Mouse (Mus musculus) midbrain, embryonic 15.5 days (tissue): ENCODE data around the gene Vps9d1. TPM values are rescaled to one million over a fixed set of nuclear protein-coding genes. Genes with fewer than 3 reads are reported as not detected.
"Not testable (repeated sequence)": the region's sequence is repeated elsewhere in the genome, so short reads cannot be mapped to it uniquely, and the experiment has no call there.

Experiments used
- ATAC-seq: fragments of 200-750 bp; cut with Nextera tagmentation; replicated peaks from 2 replicates; pipeline ENCODE4 v1.8.0; 2017; ENCODE audit warnings: moderate TSS enrichment
- H3K27ac ChIP-seq: fragments of 300-500 bp; sonication (generic); 2 replicates; pipeline ENCODE4 v1.5.1; 2015; ENCODE audit warnings: mild to moderate bottlenecking, inconsistent platforms
- H3K27me3 ChIP-seq: fragments of 300-500 bp; sonication (generic); replicated peaks from 2 replicates; pipeline ENCODE4 v1.6.1; 2015; ENCODE audit warnings: inconsistent platforms
- H3K36me3 ChIP-seq: fragments of 300-500 bp; sonication (generic); replicated peaks from 2 replicates; pipeline ENCODE4 v1.6.1; 2015; ENCODE audit warnings: inconsistent platforms
- H3K4me1 ChIP-seq: fragments of 300-500 bp; sonication (generic); 2 replicates; pipeline ENCODE4 v1.6.1; 2015; ENCODE audit warnings: inconsistent platforms
- H3K4me2 ChIP-seq: fragments of 300-500 bp; sonication (generic); 2 replicates; pipeline ENCODE4 v1.6.1; 2015; ENCODE audit warnings: inconsistent platforms, mild to moderate bottlenecking, moderate library complexity
- H3K4me3 ChIP-seq: fragments of 300-500 bp; sonication (generic); 2 replicates; pipeline ENCODE4 v1.5.1; 2015; ENCODE audit warnings: mild to moderate bottlenecking, inconsistent platforms
- H3K9ac ChIP-seq: fragments of 300-500 bp; sonication (generic); 2 replicates; pipeline ENCODE4 v1.6.1; 2015; ENCODE audit warnings: mild to moderate bottlenecking, inconsistent platforms
- H3K9me3 ChIP-seq: fragments of 300-500 bp; sonication (generic); 2 replicates; pipeline ENCODE4 v1.6.1; 2016; ENCODE audit warnings: inconsistent platforms
- WGBS: fragments of 180-500 bp; shearing (Covaris S2); methylation state at CpG from one replicate; pipeline ENCODE4 v1.1.7; 2015; ENCODE audit warnings: mixed read lengths; 5-methylcytosine and 5-hydroxymethylcytosine counted together
- polyA plus RNA-seq: library from polyadenylated mRNA; unstranded; fragments of >200 nt; fragmentation: Nextera tagmentation; extraction: Ambion mirVana; gene quantifications from 2 replicates; pipeline ENCODE4 v1.2.1, GENCODE M21; 2015

Gene Vps9d1
- polyA plus RNA-seq, 1 experiment from 2014 or later = 69.9 TPM

GRCm38 (mm10) chr8:123233300-123233699 is 20.8 kb downstream of the Vps9d1 start:
- no peak overlapping the region for H3K27ac ChIP-seq
- no peaks in the 10 kb centered on the region for H3K9me3 ChIP-seq
- H3K36me3 ChIP-seq = peaks cover 8% of the 10 kb centered on the region; the same call in 1 of the 2 replicates
- H3K4me3 ChIP-seq = no peak overlapping the region
- 56% methylated on average over 13 of the region's 13 CpGs for WGBS
- H3K27me3 ChIP-seq = peaks cover 13% of the 10 kb centered on the region; the same call in 1 of the 2 replicates
- ATAC-seq = no peak
- no peak overlapping the region for H3K9ac ChIP-seq
- peaks cover 21% of the 10 kb centered on the region for H3K4me1 ChIP-seq
- no peak overlapping the region for H3K4me2 ChIP-seq

- peaks cover 21% of the 10 kb centered on the region for H3K4me1 ChIP-seq
- peaks cover 14% of the 10 kb centered on the region; the same call in 1 of the 2 replicates for H3K36me3 ChIP-seq
- H3K27me3 ChIP-seq = peaks cover 13% of the 10 kb centered on the region; the same call in 1 of the 2 replicates
- H3K27ac ChIP-seq = no peak overlapping the region
- no peak overlapping the region for H3K4me2 ChIP-seq
- WGBS = 48% methylated on average over 7 of the region's 7 CpGs
- no peak overlapping the region for H3K9ac ChIP-seq
- ATAC-seq = no peak
- no peak overlapping the region for H3K4me3 ChIP-seq
- no peaks in the 10 kb centered on the region for H3K9me3 ChIP-seq
Measured at GRCm38 (mm10) chr8:123232553-123232952, 21.6 kb downstream of the Vps9d1 start.

- Histone ChIP-seq H3K9me3 (no peaks in the 10 kb centered on the region), H3K27me3 (peaks cover 9% of the 10 kb centered on the region; the same call in 1 of the 2 replicates), H3K4me3 (no peak overlapping the region), H3K4me2 (no peak overlapping the region), H3K4me1 (peaks cover 21% of the 10 kb centered on the region), H3K27ac (no peak overlapping the region), H3K36me3 (peaks cover 17% of the 10 kb centered on the region; the same call in 1 of the 2 replicates), H3K9ac (no peak overlapping the region)
- ATAC-seq = no peak
- WGBS = 60% methylated on average over 5 of the region's 5 CpGs
Measured at GRCm38 (mm10) chr8:123231742-123232141, 22.4 kb downstream of the Vps9d1 start.

GRCm38 (mm10) chr8:123230326-123230725 is 23.8 kb downstream of the Vps9d1 start:
- peaks cover 17% of the 10 kb centered on the region; the same call in 1 of the 2 replicates for H3K36me3 ChIP-seq
- not testable (repeated sequence) for H3K4me2 ChIP-seq, H3K9ac ChIP-seq, H3K9me3 ChIP-seq, H3K27me3 ChIP-seq, ATAC-seq, H3K27ac ChIP-seq, H3K4me3 ChIP-seq
- peaks cover 18% of the 10 kb centered on the region for H3K4me1 ChIP-seq
- WGBS = 89% methylated on average over 11 of the region's 11 CpGs

- no peaks in the 10 kb centered on the region for H3K9me3 ChIP-seq
- peaks cover 17% of the 10 kb centered on the region; the same call in 1 of the 2 replicates for H3K36me3 ChIP-seq
- no peak overlapping the region for H3K4me3 ChIP-seq
- no peak for ATAC-seq
- H3K9ac ChIP-seq = no peak overlapping the region
- H3K27me3 ChIP-seq = no peaks in the 10 kb centered on the region
- WGBS = 100% methylated on average over 1 of the region's 1 CpGs
- peaks cover 17% of the 10 kb centered on the region for H3K4me1 ChIP-seq
- H3K27ac ChIP-seq = no peak overlapping the region
- no peak overlapping the region for H3K4me2 ChIP-seq
Measured at GRCm38 (mm10) chr8:123228416-123228815, 25.7 kb downstream of the Vps9d1 start.

- peak within 1 kb of the TSS; percentile 80 for H3K4me3 ChIP-seq
- H3K4me1 ChIP-seq = peaks cover 17% of the 10 kb centered on the region
- ATAC-seq = peak; percentile 93
- H3K27ac ChIP-seq = peak within 1 kb of the TSS; percentile 89
- 4% methylated on average over 55 of the region's 59 CpGs for WGBS
- peak within 1 kb of the TSS; percentile 88 for H3K4me2 ChIP-seq
- H3K27me3 ChIP-seq = no peaks in the 10 kb centered on the region
- peaks cover 15% of the 10 kb centered on the region; the same call in 1 of the 2 replicates for H3K36me3 ChIP-seq
- peak within 1 kb of the TSS; percentile 80 for H3K9ac ChIP-seq
- no peaks in the 10 kb centered on the region for H3K9me3 ChIP-seq
Measured at GRCm38 (mm10) chr8:123224278-123225266, 29.6 kb downstream of the Vps9d1 start, which contains the start of gene Cdk10. Gene Cdk10 (plus strand): TSS chr8:123224842.

GRCm38 (mm10) chr8:123220917-123221316 is 33.2 kb downstream of the Vps9d1 start:
- Histone ChIP-seq H3K9ac (no peak overlapping the region), H3K36me3 (no peaks in the 10 kb centered on the region), H3K9me3 (no peaks in the 10 kb centered on the region), H3K4me1 (peaks cover 16% of the 10 kb centered on the region), H3K27me3 (no peaks in the 10 kb centered on the region), H3K27ac (no peak overlapping the region), H3K4me2 (no peak overlapping the region), H3K4me3 (no peak overlapping the region)
- no peak for ATAC-seq
- WGBS = 80% methylated on average over 1 of the region's 1 CpGs

- peaks cover 24% of the 10 kb centered on the region for H3K4me1 ChIP-seq
Measured at GRCm38 (mm10) chr8:123215430-123215829, 38.7 kb downstream of the Vps9d1 start.

GRCm38 (mm10) chr8:123213118-123213772 is 40.9 kb downstream of the Vps9d1 start:
- Histone ChIP-seq H3K27ac (peak overlapping the region; percentile 69), H3K9me3 (no peaks in the 10 kb centered on the region), H3K9ac (peak overlapping the region; percentile 100), H3K36me3 (peaks cover 10% of the 10 kb centered on the region; the same call in 1 of the 2 replicates), H3K4me2 (peak overlapping the region; percentile 97), H3K27me3 (no peaks in the 10 kb centered on the region), H3K4me1 (peaks cover 24% of the 10 kb centered on the region), H3K4me3 (peak overlapping the region; percentile 98)
- ATAC-seq = peak; percentile 48; the same call in 1 of the 2 replicates
- 17% methylated on average over 22 of the region's 22 CpGs for WGBS

More at GRCm38 (mm10) chr8:123215430-123215829, 38.7 kb downstream of the Vps9d1 start:
- Histone ChIP-seq H3K36me3 (no peaks in the 10 kb centered on the region), H3K9me3 (no peaks in the 10 kb centered on the region), H3K27me3 (no peaks in the 10 kb centered on the region), H3K27ac (no peak overlapping the region), H3K9ac (no peak overlapping the region), H3K4me3 (no peak overlapping the region), H3K4me2 (no peak overlapping the region)
- WGBS = 81% methylated on average over 3 of the region's 3 CpGs
- no peak for ATAC-seq

GRCm38 (mm10) chr8:123212321-123213117 is 41.6 kb downstream of the Vps9d1 start, which contains the start of the genes Chmp1a and Spata33:
Gene Chmp1a (minus strand): TSS chr8:123212763.
Gene Spata33 (plus strand): TSS chr8:123212832.
- Histone ChIP-seq H3K27me3 (no peaks in the 10 kb centered on the region), H3K36me3 (peaks cover 14% of the 10 kb centered on the region; the same call in 1 of the 2 replicates), H3K4me3 (peak within 1 kb of the TSS; percentile 98), H3K27ac (peak within 1 kb of the TSS; percentile 69), H3K4me1 (peaks cover 24% of the 10 kb centered on the region), H3K4me2 (peak within 1 kb of the TSS; percentile 97), H3K9me3 (no peaks in the 10 kb centered on the region), H3K9ac (peak within 1 kb of the TSS; percentile 100)
- under 1% methylated on average over 75 of the region's 76 CpGs for WGBS
- ATAC-seq = peak; percentile 94

GRCm38 (mm10) chr8:123211876-123212275 is 42.3 kb downstream of the Vps9d1 start:
- H3K4me1 ChIP-seq = peaks cover 24% of the 10 kb centered on the region
- H3K9ac ChIP-seq = peak overlapping the region; percentile 100
- H3K9me3 ChIP-seq = no peaks in the 10 kb centered on the region
- no peak for ATAC-seq
- H3K27me3 ChIP-seq = no peaks in the 10 kb centered on the region
- H3K4me3 ChIP-seq = peak overlapping the region; percentile 98
- peaks cover 20% of the 10 kb centered on the region; the same call in 1 of the 2 replicates for H3K36me3 ChIP-seq
- peak overlapping the region; percentile 97 for H3K4me2 ChIP-seq
- 56% methylated on average over 10 of the region's 10 CpGs for WGBS
- no peak overlapping the region for H3K27ac ChIP-seq
